Mouse (Mus musculus): ENCODE results near the gene Ldhc.

DNA sequence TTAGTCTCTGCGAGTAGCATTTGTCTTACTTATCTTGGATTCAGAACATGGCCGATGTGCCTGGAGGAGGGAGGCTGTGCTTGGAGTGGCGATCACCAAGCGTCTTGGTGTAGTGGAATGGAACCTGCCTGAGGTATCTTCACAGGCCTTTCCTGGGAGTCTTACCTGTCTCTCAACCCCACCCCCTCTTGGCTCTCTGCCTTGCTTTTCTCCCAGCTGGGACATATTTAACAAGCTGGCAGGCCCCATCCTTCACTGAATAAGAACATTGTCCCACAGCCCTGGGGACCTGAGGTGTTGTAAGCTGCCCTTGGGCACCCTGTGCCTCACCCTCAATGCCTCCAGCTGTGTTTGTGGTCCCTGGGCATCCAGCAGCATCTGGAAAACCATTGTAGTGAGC lies 17.4 kb upstream of the Ldhc start:
- TF ChIP-seq CTCF (IDR thresholded peaks at IDR 0.05; ENCODE audit: extremely low read depth, insufficient read depth, low read length) (no peak), POLR2A (IDR thresholded peaks at IDR 0.05; ENCODE audit: extremely low read depth, insufficient read depth, low read length) (no peak)

Measured in cortical plate, adult 2 months (tissue).